Mouse (Mus musculus) right cerebral cortex, postnatal 4 days (tissue): ENCODE measurements at regions not wholly inside any gene's neighbourhood (a gene's known extent, or its start where the extent isn't known, plus 50 kb on each side); places are given as distances from the start of the nearest gene placed in this dataset.

ENCODE experiments used
- DNase-seq: peaks from one replicate; pipeline ENCODE4 v3.0.0-alpha.2; 2022

GRCm38 (mm10) chr8:23504704-23505103 lies 1093.5 kb downstream of the Mrps31 start:
- peak; percentile 58 for DNase-seq

GRCm38 (mm10) chr8:23505216-23505615 lies 1094.1 kb downstream of the Mrps31 start:
- DNase-seq: no peak

- DNase-seq: no peak
Measured at GRCm38 (mm10) chr8:23505966-23506365, 1094.8 kb downstream of the Mrps31 start.

- DNase-seq: no peak
Measured at GRCm38 (mm10) chr8:23507661-23508060, 1096.5 kb downstream of the Mrps31 start.

- no peak for DNase-seq
Measured at GRCm38 (mm10) chr8:23510076-23510475, 1098.9 kb downstream of the Mrps31 start.

GRCm38 (mm10) chr8:23510561-23510960 lies 1099.4 kb downstream of the Mrps31 start:
- no peak for DNase-seq

- no peak for DNase-seq
Measured at GRCm38 (mm10) chr8:23511264-23511663, 1100.1 kb downstream of the Mrps31 start.

- DNase-seq: no peak
Measured at GRCm38 (mm10) chr8:23511792-23512191, 1100.6 kb downstream of the Mrps31 start.

- DNase-seq: no peak
Measured at GRCm38 (mm10) chr8:23516469-23516868, 1105.3 kb downstream of the Mrps31 start.

- DNase-seq: peak; percentile 53
Measured at GRCm38 (mm10) chr8:23531551-23532142, 1120.5 kb downstream of the Mrps31 start.

GRCm38 (mm10) chr8:23537681-23538359 lies 1126.7 kb downstream of the Mrps31 start:
- no peak for DNase-seq

- no peak for DNase-seq
Measured at GRCm38 (mm10) chr8:23553565-23554473, 1142.7 kb downstream of the Mrps31 start.

- no peak for DNase-seq
Measured at GRCm38 (mm10) chr8:23560836-23561235, 1149.7 kb downstream of the Mrps31 start.

GRCm38 (mm10) chr8:23561683-23562385 lies 1150.7 kb downstream of the Mrps31 start:
- DNase-seq: peak; percentile 26

- no peak for DNase-seq
Measured at GRCm38 (mm10) chr8:23562504-23562903, 1151.3 kb downstream of the Mrps31 start.

GRCm38 (mm10) chr8:23563065-23564020 lies 1152.2 kb downstream of the Mrps31 start:
- no peak for DNase-seq

- no peak for DNase-seq
Measured at GRCm38 (mm10) chr8:23567906-23568305, 1156.7 kb downstream of the Mrps31 start.

GRCm38 (mm10) chr8:23571338-23571737 lies 1154.3 kb downstream of the Adam3 start:
- DNase-seq: no peak

- no peak for DNase-seq
Measured at GRCm38 (mm10) chr8:23580106-23580505, 1145.5 kb downstream of the Adam3 start.

- no peak for DNase-seq
Measured at GRCm38 (mm10) chr8:23580701-23581100, 1145.0 kb downstream of the Adam3 start.
